ENCODE assay signal across 8 mouse cellular contexts in genomic region chr1:74014538-74015327, GRCm38 (mm10).
DNase-seq lines count a peak whose midpoint lies in the region; ATAC-seq and TF ChIP-seq lines count a peak whose summit lies in the region.

No protein-coding gene starts in this region.

- H3K4me2 ChIP-seq in hindbrain, embryonic 11.5 days (replicated peaks; ENCODE audit: low read depth, low read length) = no peak overlapping the region

- TF ChIP-seq POLR2A in embryonic fibroblast, embryonic 13.5 days (IDR thresholded peaks at IDR 0.05; ENCODE audit: low read depth, low read length) = no peak

- TF ChIP-seq CTCF in embryonic fibroblast, embryonic 13.5 days (IDR thresholded peaks at IDR 0.05; ENCODE audit: borderline replicate concordance, insufficient read depth, low read length) = no peak

- peak; percentile 18 for DNase-seq in 3T3-L1 (ENCODE audit: low read depth, low spot score)
- DNase-seq in kidney, adult 9 months = peak; percentile 97
- peak; percentile 69 to 79 for DNase-seq in lung, adult 18-20 months
- DNase-seq in retina, embryonic 14.5 days (ENCODE audit: low spot score) = no peak
- no peak for DNase-seq in cerebellum, adult 11 months
- DNase-seq in hindbrain, embryonic 11.5 days (ENCODE audit: low spot score) = no peak
- no peak for DNase-seq in cerebellum, postnatal 4 days (ENCODE audit: low spot score in 2 of 2)

- no peaks in the 10 kb centered on the region for H3K36me3 ChIP-seq in hindbrain, embryonic 11.5 days (ENCODE audit: control insufficient read depth, insufficient read depth, low read length)

- no peak overlapping the region for H3K4me3 ChIP-seq in embryonic fibroblast, embryonic 13.5 days (ENCODE audit: insufficient read depth, low read length)
- no peak overlapping the region for H3K4me3 ChIP-seq in hindbrain, embryonic 11.5 days (ENCODE audit: low read depth, low read length)

- H3K4me1 ChIP-seq in embryonic fibroblast, embryonic 13.5 days (ENCODE audit: control insufficient read depth, insufficient read depth, low read length) = peaks cover 30% of the 10 kb centered on the region
- no peaks in the 10 kb centered on the region for H3K4me1 ChIP-seq in hindbrain, embryonic 11.5 days (replicated peaks; ENCODE audit: control insufficient read depth, insufficient read depth, low read length)

- WGBS in hindbrain, embryonic 11.5 days = 79% methylated on average over 8 of the region's 14 CpGs

- H3K9ac ChIP-seq in hindbrain, embryonic 11.5 days (ENCODE audit: low read depth, low read length) = no peak overlapping the region

- H3K27ac ChIP-seq in embryonic fibroblast, embryonic 13.5 days (ENCODE audit: insufficient read depth, low read length) = peak overlapping the region; percentile 89
- no peak overlapping the region for H3K27ac ChIP-seq in hindbrain, embryonic 11.5 days (ENCODE audit: low read depth, low read length)

- H3K27me3 ChIP-seq in hindbrain, embryonic 11.5 days (ENCODE audit: control insufficient read depth, insufficient read depth, low read length) = no peaks in the 10 kb centered on the region

- ATAC-seq in hindbrain, embryonic 11.5 days (ENCODE audit: low FRiP score) = no peak

- no peaks in the 10 kb centered on the region for H3K9me3 ChIP-seq in hindbrain, embryonic 11.5 days (ENCODE audit: control insufficient read depth, low read length)

Comparison
In these comparisons a context has a peak if more than half of its experiments do, and no peak if none do; other contexts are left out.
1. DNase-seq: peak in 3T3-L1 (single experiment), kidney, adult 9 months (single experiment) and lung, adult 18-20 months (2 of 2); none in retina, embryonic 14.5 days (single experiment), cerebellum, adult 11 months (single experiment), hindbrain, embryonic 11.5 days (single experiment) and cerebellum, postnatal 4 days (0 of 2).